In genomic region chr2:127133621-127134461, GRCm38 (mm10) we compare ENCODE assay signal across 8 mouse cellular contexts. TPM values are rescaled to one million over a fixed set of nuclear protein-coding genes. Genes with fewer than 3 reads are reported as not detected.
A peak's percentile ranks its signal among the peaks of the same experiment; 100 is the strongest.
DNase-seq lines count a peak whose midpoint lies in the region; ATAC-seq and TF ChIP-seq lines count a peak whose summit lies in the region.

Gene Ncaph, minus strand, starts transcription at chr2:127133954.

- DNase-seq in G1E (ENCODE audit: low spot score), result peak; percentile 79
- DNase-seq in cerebellum, adult 18-20 months, result peak; percentile 91 to 94
- peak; percentile 94 for DNase-seq in forebrain, postnatal 0 days
- peak; percentile 65 for DNase-seq in layer of hippocampus, adult 9-10 months (ENCODE audit: low spot score)
- DNase-seq in ovary, postnatal 10 days (ENCODE audit: low spot score), result peak; percentile 96
- DNase-seq in thymus, postnatal 10 days (ENCODE audit: low spot score in 2 of 2), result peak; percentile 89 to 97

- no peak for TF ChIP-seq CTCF in G1E (IDR thresholded peaks at IDR 0.05; ENCODE audit: low read depth, low read length)
- TF ChIP-seq CTCF in forebrain, postnatal 0 days (IDR thresholded peaks at IDR 0.05; ENCODE audit: low read depth), result no peak

- peak within 1 kb of the TSS; percentile 71 for H3K4me2 ChIP-seq in forebrain, postnatal 0 days (ENCODE audit: low read depth)
- peak within 1 kb of the TSS; percentile 84 for H3K4me2 ChIP-seq in lung, embryonic 16.5 days (ENCODE audit: low read depth, low read length)

- no peaks in the 10 kb centered on the region for H3K27me3 ChIP-seq in G1E (ENCODE audit: insufficient read depth, low read length)
- H3K27me3 ChIP-seq in forebrain, postnatal 0 days (ENCODE audit: insufficient read depth, low read length), result no peaks in the 10 kb centered on the region
- H3K27me3 ChIP-seq in lung, embryonic 16.5 days (ENCODE audit: control insufficient read depth, insufficient read depth, low read depth, low read length), result no peaks in the 10 kb centered on the region

- peak within 1 kb of the TSS; percentile 70 for H3K27ac ChIP-seq in forebrain, postnatal 0 days (ENCODE audit: low read depth, low read length)
- H3K27ac ChIP-seq in lung, embryonic 16.5 days (ENCODE audit: low read length), result peak within 1 kb of the TSS; percentile 95

- peak within 1 kb of the TSS; percentile 63 for H3K9ac ChIP-seq in forebrain, postnatal 0 days
- H3K9ac ChIP-seq in lung, embryonic 16.5 days (ENCODE audit: low read length), result peak within 1 kb of the TSS; percentile 89

- H3K4me1 ChIP-seq in G1E (ENCODE audit: insufficient read depth, low read depth, low read length), result peaks cover 79% of the 10 kb centered on the region
- peaks cover 11% of the 10 kb centered on the region; the same call in 1 of the 2 replicates for H3K4me1 ChIP-seq in forebrain, postnatal 0 days (ENCODE audit: insufficient read depth)
- peaks cover 41% of the 10 kb centered on the region for H3K4me1 ChIP-seq in lung, embryonic 16.5 days (replicated peaks; ENCODE audit: control insufficient read depth, insufficient read depth, low read length)

- WGBS in forebrain, postnatal 0 days, result 1% methylated on average over 57 of the region's 57 CpGs
- under 1% methylated on average over 57 of the region's 57 CpGs for WGBS in lung, embryonic 16.5 days

- H3K9me3 ChIP-seq in G1E (replicated peaks), result no peaks in the 10 kb centered on the region
- no peaks in the 10 kb centered on the region for H3K9me3 ChIP-seq in forebrain, postnatal 0 days (ENCODE audit: low read length)
- no peaks in the 10 kb centered on the region for H3K9me3 ChIP-seq in lung, embryonic 16.5 days (ENCODE audit: control insufficient read depth, low read length)

- H3K36me3 ChIP-seq in G1E (replicated peaks), result peaks cover 45% of the 10 kb centered on the region
- no peaks in the 10 kb centered on the region for H3K36me3 ChIP-seq in forebrain, postnatal 0 days (ENCODE audit: insufficient read depth)
- H3K36me3 ChIP-seq in lung, embryonic 16.5 days (ENCODE audit: control insufficient read depth, insufficient read depth, low read length), result no peaks in the 10 kb centered on the region

- peak within 1 kb of the TSS; percentile 86 for H3K4me3 ChIP-seq in G1E (ENCODE audit: low read depth, low read length)
- peak within 1 kb of the TSS; percentile 85 for H3K4me3 ChIP-seq in forebrain, postnatal 0 days (ENCODE audit: low read depth, low read length)
- peak within 1 kb of the TSS; percentile 93 for H3K4me3 ChIP-seq in lung, embryonic 16.5 days (ENCODE audit: low read length)

- ATAC-seq in G1E (ENCODE audit: extremely low read depth, insufficient number of reproducible peaks, low FRiP score, poor library complexity, severe bottlenecking), result peak; percentile 61
- peak; percentile 94 for ATAC-seq in forebrain, postnatal 0 days
- peak; percentile 53 to 81 for ATAC-seq in hematopoietic stem cell, adult 5-6 weeks (replicated peaks in 1 of 2; ENCODE audit: insufficient read depth in 1 of 2, low FRiP score in 2 of 2, low TSS enrichment in 1 of 2, low read depth in 1 of 2, poor library complexity in 2 of 2, severe bottlenecking in 2 of 2)
- ATAC-seq in lung, embryonic 16.5 days (ENCODE audit: low read depth), result peak; percentile 92

RNA-seq across cellular contexts. Expression of gene Ncaph, which starts in this region (rescaled TPM):
- total RNA-seq in G1E (2014; fragmentation: Nextera tagmentation) (114 and 122 TPM in 2 replicates), G1E (2017) (96.4 and 103 TPM in 2 replicates)
- polyA plus RNA-seq in G1E (2012), result 12.6 and 19.4 TPM in 2 replicates
- total RNA-seq in forebrain, postnatal 0 days (2014; rRNA removed), result 8.0 and 10.9 TPM in 2 replicates
- 10.8 and 11.0 TPM in 2 replicates for polyA plus RNA-seq in forebrain, postnatal 0 days (2015; fragmentation: Nextera tagmentation; extraction: Ambion mirVana)
- total RNA-seq in hematopoietic stem cell, adult 5-6 weeks (2017), result 45.5 and 58.5 TPM in 2 replicates
- 102 and 108 TPM in 2 replicates for polyA plus RNA-seq in lung, embryonic 16.5 days (2015; fragmentation: Nextera tagmentation; extraction: Ambion mirVana)

Comparison
In these comparisons a context has a peak if more than half of its experiments do, and no peak if none do; other contexts are left out.
1. Peak in every context shown above with its lines: DNase-seq, ATAC-seq, H3K4me3 ChIP-seq and H3K27ac ChIP-seq.